Mouse (Mus musculus) embryonic facial prominence, embryonic 14.5 days (tissue): ENCODE results near the gene Lbx2. TPM values are rescaled to one million over a fixed set of nuclear protein-coding genes. Genes with fewer than 3 reads are reported as not detected.

Source experiments
- ATAC-seq: fragments of 200-750 bp; cut with Nextera tagmentation; 2 replicates; pipeline ENCODE4 v1.8.0; 2017; ENCODE audit warnings: low read depth, moderate number of reproducible peaks, moderate TSS enrichment
- DNase-seq: peaks from one replicate; pipeline ENCODE4 v3.0.0-alpha.2; 2015; ENCODE audit warnings: low spot score
- H3K27ac ChIP-seq: fragments of 300-500 bp; sonication (generic); replicated peaks from 2 replicates; pipeline ENCODE4 v1.5.1; 2014; ENCODE audit warnings: low read depth, mild to moderate bottlenecking, low read length, moderate library complexity
- H3K27me3 ChIP-seq: fragments of 300-500 bp; sonication (generic); replicated peaks from 2 replicates; pipeline ENCODE4 v1.6.1; 2014; ENCODE audit warnings: low read length; ENCODE audit not compliant: control insufficient read depth, insufficient read depth
- H3K36me3 ChIP-seq: fragments of 300-500 bp; sonication (generic); 2 replicates; pipeline ENCODE4 v1.6.1; 2014; ENCODE audit warnings: low read length, mixed read lengths; ENCODE audit not compliant: control insufficient read depth, insufficient read depth
- H3K4me1 ChIP-seq: fragments of 300-500 bp; sonication (generic); 2 replicates; pipeline ENCODE4 v1.6.1; 2014; ENCODE audit warnings: antibody characterized with exemption, low read length; ENCODE audit not compliant: control insufficient read depth, insufficient read depth
- H3K4me2 ChIP-seq: fragments of 300-500 bp; sonication (generic); 2 replicates; pipeline ENCODE4 v1.6.1; 2014; ENCODE audit warnings: low read depth, mild to moderate bottlenecking, low read length, moderate library complexity, mixed read lengths
- H3K4me3 ChIP-seq: fragments of 300-500 bp; sonication (generic); 2 replicates; pipeline ENCODE4 v1.5.1; 2014; ENCODE audit warnings: low read depth, mild to moderate bottlenecking, low read length
- H3K9ac ChIP-seq: fragments of 300-500 bp; sonication (generic); 2 replicates; pipeline ENCODE4 v1.6.1; 2014; ENCODE audit warnings: low read depth, mild to moderate bottlenecking, low read length, moderate library complexity, mixed read lengths
- H3K9me3 ChIP-seq: fragments of 300-500 bp; sonication (generic); 2 replicates; pipeline ENCODE4 v1.6.1; 2016; ENCODE audit warnings: low read length; ENCODE audit not compliant: control insufficient read depth
- WGBS: fragments of 180-500 bp; shearing (Covaris S2); extraction: QIAGEN DNeasy Blood & Tissue Kit; methylation state at CpG from one replicate; pipeline ENCODE4 v1.1.7; 2014; 5-methylcytosine and 5-hydroxymethylcytosine counted together
- polyA plus RNA-seq: library from polyadenylated mRNA; unstranded; fragments of >200 nt; fragmentation: Nextera tagmentation; extraction: Ambion mirVana; gene quantifications from 2 replicates; pipeline ENCODE4 v1.2.1, GENCODE M21; 2014

The Lbx2 gene
- polyA plus RNA-seq, 1 experiment from 2014 or later: 0.71 TPM

DNA sequence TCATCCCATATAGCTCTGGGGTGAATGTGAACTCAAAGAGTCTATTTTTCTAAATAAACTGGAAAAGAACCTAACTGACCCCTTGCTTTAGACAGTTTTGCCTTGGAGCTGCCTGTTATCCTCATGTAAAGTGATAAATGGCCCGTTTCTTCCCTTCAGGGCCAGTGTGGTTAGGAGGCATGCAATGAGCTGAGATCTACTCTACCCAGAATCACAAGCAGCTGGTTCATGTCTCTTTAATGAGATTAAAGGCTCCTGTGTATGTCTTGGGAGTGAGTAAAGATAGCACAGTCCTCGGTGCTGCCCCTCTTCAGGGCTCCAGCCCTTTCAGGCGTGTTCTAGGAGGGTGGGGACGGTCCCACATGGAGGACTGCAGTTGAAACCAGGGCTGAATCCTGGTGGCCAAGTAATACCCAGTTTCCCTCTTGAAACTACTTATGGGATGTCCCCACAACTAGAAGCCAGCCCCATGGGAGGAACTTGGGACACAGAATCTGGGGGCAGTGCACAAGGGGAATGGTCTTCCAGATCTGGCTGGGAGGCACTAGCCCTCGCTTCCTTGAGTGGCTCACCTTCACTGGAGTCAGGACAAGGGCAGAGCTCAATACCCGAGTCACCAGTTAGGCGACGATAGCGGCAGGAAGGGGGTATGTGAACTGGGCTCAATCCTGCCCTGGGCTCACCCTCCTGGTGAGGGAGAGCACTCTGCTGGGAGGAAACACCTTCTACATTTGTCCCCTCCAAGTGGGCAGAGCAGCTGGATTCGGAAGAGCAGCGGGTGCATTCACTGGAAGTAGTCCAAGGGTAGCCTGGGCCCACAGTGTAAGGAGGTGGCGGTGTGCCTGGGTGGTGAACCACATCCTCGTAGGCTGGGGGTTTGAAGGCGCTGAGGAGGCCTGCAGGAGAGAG, 32.9 kb downstream of the Lbx2 start:
- Histone ChIP-seq H3K9me3 (no peaks in the 10 kb centered on the region), H3K9ac (0 out of 2 replicates have a peak overlapping the region, but pooled peaks have one; percentile 87), H3K4me3 (peak overlapping the region; percentile 70; the same call in 1 of the 2 replicates), H3K4me2 (peak overlapping the region; percentile 64; the same call in 1 of the 2 replicates), H3K27ac (peak overlapping the region; percentile 39; the same call in 1 of the 2 replicates), H3K27me3 (no peaks in the 10 kb centered on the region), H3K36me3 (peaks cover 32% of the 10 kb centered on the region), H3K4me1 (peaks cover 32% of the 10 kb centered on the region)
- ATAC-seq: no peak
- DNase-seq: no peak
- 83% methylated on average over 14 of the region's 14 CpGs for WGBS

DNA sequence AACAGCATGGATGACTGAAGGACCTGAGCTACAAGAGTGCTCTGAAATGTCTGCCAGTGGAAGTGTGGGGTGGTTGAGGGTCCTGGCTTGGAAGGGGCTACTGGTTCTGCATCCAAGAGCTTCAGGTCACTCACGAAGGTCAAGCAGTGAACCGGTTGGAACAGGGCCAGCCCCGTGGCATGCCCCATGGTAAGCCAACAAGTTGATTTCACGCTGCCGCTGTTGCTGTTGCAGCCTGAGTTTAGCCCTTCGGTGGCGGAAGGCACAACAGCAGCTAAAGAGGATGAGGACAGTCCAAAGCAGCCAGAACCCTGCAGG, 33.5 kb downstream of the Lbx2 start:
- WGBS: 75% methylated on average over 7 of the region's 7 CpGs
- Histone ChIP-seq H3K9me3 (no peaks in the 10 kb centered on the region), H3K9ac (peak overlapping the region; percentile 87; the same call in 1 of the 2 replicates), H3K27me3 (no peaks in the 10 kb centered on the region), H3K27ac (peak overlapping the region; percentile 39; the same call in 1 of the 2 replicates), H3K36me3 (peaks cover 32% of the 10 kb centered on the region), H3K4me2 (peak overlapping the region; percentile 64; the same call in 1 of the 2 replicates), H3K4me3 (peak overlapping the region; percentile 70; the same call in 1 of the 2 replicates), H3K4me1 (peaks cover 33% of the 10 kb centered on the region)
- DNase-seq: no peak
- no peak for ATAC-seq

GRCm38 (mm10) chr6:83120930-83121862, 35.0 kb downstream of the Lbx2 start, which contains the start of gene Wbp1:
Gene Wbp1 (minus strand): TSS chr6:83121559.
- Histone ChIP-seq H3K9me3 (no peaks in the 10 kb centered on the region), H3K27ac (peak within 1 kb of the TSS; percentile 98), H3K4me3 (peak within 1 kb of the TSS; percentile 70), H3K36me3 (peaks cover 32% of the 10 kb centered on the region), H3K9ac (peak within 1 kb of the TSS; percentile 87), H3K4me2 (peak within 1 kb of the TSS; percentile 91), H3K4me1 (peaks cover 30% of the 10 kb centered on the region), H3K27me3 (no peaks in the 10 kb centered on the region)
- DNase-seq (peak; percentile 100), ATAC-seq (peak; percentile 96)
- WGBS: under 1% methylated on average over 37 of the region's 38 CpGs

DNA sequence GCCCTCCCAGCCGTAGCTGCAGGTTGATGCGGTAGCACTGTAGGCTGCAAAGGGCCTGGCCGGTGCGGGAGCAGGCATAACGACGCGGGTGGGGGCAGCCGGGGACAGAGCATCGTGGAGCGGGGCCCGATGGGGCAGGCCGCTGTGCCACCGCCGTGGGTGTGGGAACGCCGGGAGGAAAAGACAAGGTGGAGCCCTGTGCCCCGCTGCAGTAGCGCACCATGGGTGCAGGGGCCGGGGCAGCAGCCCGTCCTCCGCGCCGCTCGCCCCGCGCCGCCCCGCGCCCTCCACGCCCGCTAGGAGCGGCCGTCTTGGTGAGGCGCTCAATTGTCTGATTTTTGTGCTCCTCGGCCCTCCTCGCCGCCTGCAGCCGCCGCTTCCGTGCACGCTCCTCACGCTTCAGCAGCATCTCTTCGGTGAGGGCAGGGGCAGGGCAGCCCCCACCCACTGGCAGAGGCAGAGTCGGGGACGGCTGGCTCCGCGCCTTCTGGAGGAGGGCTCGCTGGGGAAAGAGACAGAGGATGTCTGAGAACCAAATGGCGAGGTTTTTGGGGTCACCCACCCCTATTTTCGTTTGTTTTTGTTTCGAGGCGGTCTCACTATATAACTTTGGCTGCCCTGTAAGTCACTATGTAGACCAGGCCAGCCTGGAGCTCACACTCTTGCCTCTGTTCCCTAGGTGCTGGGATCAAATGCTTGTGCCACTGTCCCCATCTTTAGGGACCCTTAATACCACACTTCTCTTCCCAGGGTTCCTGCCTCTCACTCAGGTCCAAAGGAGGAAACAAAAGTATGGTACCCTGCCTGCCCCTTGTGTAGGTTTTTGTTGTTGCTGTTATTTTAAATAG, 35.9 kb downstream of the Lbx2 start:
- peak overlapping the region; percentile 70 for H3K4me3 ChIP-seq
- peak overlapping the region; percentile 91 for H3K4me2 ChIP-seq
- no peaks in the 10 kb centered on the region for H3K27me3 ChIP-seq
- H3K27ac ChIP-seq: peak overlapping the region; percentile 98
- H3K36me3 ChIP-seq: peaks cover 29% of the 10 kb centered on the region
- DNase-seq (no peak), ATAC-seq (no peak)
- peak overlapping the region; percentile 84 for H3K9ac ChIP-seq
- no peaks in the 10 kb centered on the region for H3K9me3 ChIP-seq
- WGBS: under 1% methylated on average over 22 of the region's 52 CpGs
- H3K4me1 ChIP-seq: peaks cover 30% of the 10 kb centered on the region

DNA sequence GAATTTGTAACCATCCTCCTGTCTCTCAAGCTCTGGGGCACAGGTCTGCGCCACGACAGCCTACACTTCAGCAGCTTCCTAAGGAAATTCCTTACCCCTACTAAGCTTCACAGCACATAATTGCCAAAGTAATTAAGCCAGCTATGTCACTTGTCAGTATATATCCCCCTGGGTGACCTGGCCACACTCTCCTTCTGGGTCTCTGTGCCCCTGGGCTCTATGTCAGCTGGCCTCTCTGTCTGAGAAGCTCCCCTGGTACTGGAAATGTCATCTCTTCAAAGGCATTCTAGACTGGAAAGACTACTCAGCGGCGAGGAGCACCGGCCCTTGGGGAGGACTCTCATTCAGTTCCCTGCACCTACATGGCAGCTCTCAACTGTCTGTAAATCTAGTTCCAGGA, 36.8 kb downstream of the Lbx2 start:
- H3K27me3 ChIP-seq: no peaks in the 10 kb centered on the region
- DNase-seq: no peak
- peaks cover 20% of the 10 kb centered on the region for H3K36me3 ChIP-seq
- peak overlapping the region; percentile 84 for H3K9ac ChIP-seq
- ATAC-seq: no peak
- H3K4me1 ChIP-seq: peaks cover 30% of the 10 kb centered on the region
- peak overlapping the region; percentile 70 for H3K4me3 ChIP-seq
- no peak overlapping the region for H3K27ac ChIP-seq
- peak overlapping the region; percentile 91 for H3K4me2 ChIP-seq
- no peaks in the 10 kb centered on the region for H3K9me3 ChIP-seq
- 67% methylated on average over 5 of the region's 5 CpGs for WGBS

GRCm38 (mm10) chr6:83124851-83125312, 38.7 kb downstream of the Lbx2 start:
- H3K27ac ChIP-seq: peak overlapping the region; percentile 42
- no peaks in the 10 kb centered on the region for H3K9me3 ChIP-seq
- H3K27me3 ChIP-seq: no peaks in the 10 kb centered on the region
- WGBS: 0% methylated on average over 30 of the region's 30 CpGs
- H3K4me1 ChIP-seq: peaks cover 26% of the 10 kb centered on the region
- ATAC-seq (peak; percentile 19; the same call in 1 of the 2 replicates), DNase-seq (peak; percentile 97)
- H3K4me2 ChIP-seq: peak overlapping the region; percentile 79
- peak overlapping the region; percentile 71 for H3K9ac ChIP-seq
- H3K4me3 ChIP-seq: peak overlapping the region; percentile 69
- 0 out of 2 replicates have a peak, but pooled peaks cover 5% of the 10 kb centered on the region for H3K36me3 ChIP-seq

DNA sequence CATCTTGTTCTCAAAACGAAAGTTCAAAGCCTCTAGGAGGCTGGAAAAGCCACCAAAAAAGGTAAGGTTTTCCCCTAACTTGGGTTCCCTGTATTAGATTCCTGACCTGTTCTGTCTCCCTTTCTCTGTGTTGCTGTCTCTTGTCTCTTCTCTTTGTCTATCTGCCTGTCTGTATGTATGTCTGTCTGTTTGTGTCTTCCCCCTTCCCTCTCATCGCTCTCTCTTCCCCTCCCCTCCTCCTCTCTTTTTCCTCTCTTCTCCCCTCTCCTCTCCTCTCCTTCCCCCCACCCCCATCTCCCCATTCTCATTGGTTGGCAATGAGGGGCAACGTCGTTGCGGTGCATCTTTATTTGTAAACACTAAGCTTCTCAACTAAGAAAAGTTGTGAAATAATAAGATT, 39.2 kb downstream of the Lbx2 start, which contains the start of gene Ino80b:
Ino80b (minus strand) TSS at position 101 of the 400 bp plus-strand sequence.
- WGBS: 33% methylated on average over 5 of the region's 5 CpGs
- ATAC-seq (no peak), DNase-seq (no peak)
- Histone ChIP-seq H3K4me2 (peak within 1 kb of the TSS; percentile 79), H3K27me3 (no peaks in the 10 kb centered on the region), H3K4me1 (peaks cover 22% of the 10 kb centered on the region), H3K36me3 (0 out of 2 replicates have a peak, but pooled peaks cover 5% of the 10 kb centered on the region), H3K9me3 (no peaks in the 10 kb centered on the region), H3K9ac (peak within 1 kb of the TSS; percentile 71), H3K4me3 (peak within 1 kb of the TSS; percentile 69), H3K27ac (peak within 1 kb of the TSS; percentile 42)
